Mouse (Mus musculus) liver, embryonic 14.5 days (tissue): Measurements from ENCODE around the gene Nrn1.

ENCODE experiments used
- CTCF ChIP-seq: IDR thresholded peaks from 2 replicates; pipeline ENCODE4 v1.5.1; 2016; ENCODE audit warnings: antibody characterized with exemption, low read depth, control low read depth
- EP300 ChIP-seq: IDR thresholded peaks from 2 replicates; pipeline ENCODE4 v1.6.1; 2016; ENCODE audit warnings: antibody characterized with exemption, low read depth

DNA sequence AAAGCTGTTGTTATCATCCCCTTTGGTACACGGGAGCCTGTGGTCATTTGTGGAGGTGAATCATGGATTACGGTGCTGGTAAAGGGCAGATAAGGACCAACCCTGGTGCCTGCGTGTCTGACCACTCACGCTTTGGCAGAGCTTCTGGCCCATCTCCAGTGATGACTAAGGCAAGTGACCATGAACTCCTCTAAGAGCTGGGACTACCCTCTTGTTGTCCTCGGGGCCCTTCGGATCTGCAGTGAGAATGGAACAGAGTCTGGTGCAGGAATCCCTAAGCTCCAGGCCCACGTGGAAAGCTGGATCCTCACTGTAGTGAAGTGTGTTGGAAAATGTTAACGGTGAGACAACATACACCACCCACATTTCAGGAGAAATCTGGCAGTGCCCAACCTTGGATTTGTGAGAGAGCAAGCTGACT is 38.6 kb downstream of the Nrn1 start:
- TF ChIP-seq CTCF: no peak
- TF ChIP-seq EP300: no peak
